Mouse (Mus musculus) heart, postnatal 10 days (tissue): Measurements from ENCODE around the gene Mctp2. TPM values are rescaled to one million over a fixed set of nuclear protein-coding genes. Genes with fewer than 3 reads are reported as not detected.
"Not testable (repeated sequence)": the region's sequence is repeated elsewhere in the genome, so short reads cannot be mapped to it uniquely, and the experiment has no call there.

Experiments
- DNase-seq, 2 experiments: peaks; one replicate each; pipeline ENCODE4 v3.0.0; 2021
- intact Hi-C: fragments of 180-260 bp; cut with DNase I; formaldehyde crosslinking; loops from one replicate; pipeline ENCODE4 v1.15.1; 2025
- total RNA-seq, 2 experiments: library from RNA; stranded (reverse); gene quantifications; 2 replicates each; pipeline ENCODE4 v1.2.3; 2021

Gene Mctp2
- total RNA-seq, 2 experiments from 2014 or later, result 0.26 to 0.42 TPM

- DNase-seq, result no peak
- intact Hi-C loops, result no loop called here
Observed at GRCm38 (mm10) chr7:72275513-72275912, 30.9 kb downstream of the Mctp2 start.

DNA sequence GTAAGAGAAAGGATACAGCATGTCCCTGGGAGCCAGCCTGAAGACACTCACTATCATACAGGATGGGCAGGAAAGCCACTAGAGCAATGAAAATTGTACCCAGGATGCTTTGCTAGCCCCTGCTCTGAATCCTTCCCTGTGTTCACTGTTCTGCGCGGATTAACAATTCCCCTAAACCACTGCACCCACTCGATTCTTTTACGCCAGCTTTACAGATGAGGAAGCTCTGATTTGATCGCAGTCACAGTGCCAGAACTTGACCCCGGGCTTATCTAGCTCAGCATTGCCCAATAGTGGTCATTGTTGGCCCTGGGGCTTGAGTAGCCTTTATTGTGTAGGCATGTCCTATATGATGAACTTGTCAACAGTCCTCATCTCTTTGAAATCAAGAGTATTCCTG is 34.9 kb downstream of the Mctp2 start:
- DNase-seq, result no peak
- intact Hi-C loops, result no loop called here

GRCm38 (mm10) chr7:72269994-72270393 is 36.4 kb downstream of the Mctp2 start:
- no peak for DNase-seq
- intact Hi-C loops, result no loop called here

DNA sequence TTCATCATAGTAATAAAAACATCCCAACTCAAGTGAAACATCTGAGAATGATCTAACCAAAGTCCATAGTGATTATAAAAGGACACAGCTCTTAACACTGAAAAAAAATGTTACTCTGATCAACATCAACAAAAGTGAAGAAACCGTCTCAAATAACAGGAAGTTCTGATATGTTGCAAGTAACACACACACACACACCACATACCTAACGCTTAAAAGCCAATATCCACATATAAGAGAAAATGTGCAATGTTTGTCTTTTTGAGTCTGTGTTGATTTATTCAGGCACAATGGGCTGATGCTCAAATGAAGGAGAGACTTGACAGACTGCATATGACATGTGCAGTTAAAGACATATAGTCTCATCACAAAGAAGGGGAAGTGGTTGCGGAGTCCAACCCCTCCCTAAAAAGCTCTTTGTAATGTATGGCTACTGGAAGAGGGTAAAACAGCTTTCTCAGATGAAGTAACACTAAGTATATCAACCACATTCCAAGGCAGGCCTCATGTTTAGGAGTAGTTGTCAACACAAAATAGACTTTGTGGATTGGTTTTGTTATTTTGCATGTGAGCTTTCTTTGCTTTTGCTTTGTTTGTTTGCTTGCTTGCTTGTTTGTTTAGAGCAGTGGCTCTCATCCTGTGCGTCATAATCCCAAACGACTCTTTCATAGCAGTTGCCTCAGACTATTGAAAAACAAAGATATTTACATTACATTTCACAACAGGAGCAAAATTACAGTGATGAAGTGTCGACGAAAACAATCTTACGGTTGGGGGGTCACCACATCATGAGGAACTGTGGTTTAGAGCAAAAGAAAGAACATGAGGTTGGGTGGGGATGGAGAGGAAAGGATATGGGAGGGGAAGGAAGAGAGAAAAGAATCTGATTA is 45.4 kb downstream of the Mctp2 start:
- intact Hi-C loops, result no loop called here
- DNase-seq, result no peak

DNA sequence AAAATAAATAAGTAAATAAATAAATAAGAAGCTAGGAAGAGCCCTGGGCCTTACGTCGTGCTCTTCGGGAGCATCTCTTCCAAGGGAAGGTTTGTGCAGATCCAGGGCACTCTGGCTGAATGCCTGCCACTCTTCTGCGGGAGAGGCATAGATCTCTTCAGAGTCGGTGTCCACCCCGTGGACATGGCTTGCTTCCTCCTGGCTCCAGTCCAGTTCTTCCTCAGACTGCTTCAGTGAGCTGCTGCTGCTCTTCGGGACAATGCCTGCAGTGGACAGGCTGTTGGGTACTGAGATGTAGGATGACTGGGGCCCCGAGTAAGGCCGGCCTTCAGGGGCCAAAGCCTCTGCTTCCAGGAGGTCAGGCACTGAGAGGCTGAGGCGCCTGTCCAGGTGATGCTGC is 47.4 kb downstream of the Mctp2 start:
- DNase-seq, result no peak
- intact Hi-C loops, result no loop called here

DNA sequence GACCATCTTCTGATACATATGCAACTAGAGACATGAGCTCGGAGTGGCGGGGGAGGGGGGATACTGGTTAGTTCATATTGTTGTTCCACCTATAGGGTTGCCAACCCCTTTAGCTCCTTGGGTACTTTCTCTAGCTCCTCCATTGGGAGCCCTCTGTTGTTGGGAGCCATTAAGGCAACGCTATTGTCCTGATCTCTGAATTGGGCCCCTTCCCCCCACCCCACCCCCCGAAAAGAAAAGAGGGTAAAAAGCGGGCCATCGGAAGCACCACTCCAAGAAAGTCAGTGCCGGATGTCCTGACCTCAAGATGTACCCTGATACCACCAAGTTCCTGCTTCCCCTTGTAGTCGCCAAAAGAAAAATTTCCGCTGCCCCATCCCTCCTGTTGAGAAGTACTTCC is 56.1 kb downstream of the Mctp2 start:
- DNase-seq, intact Hi-C loops: not testable (repeated sequence)

- intact Hi-C loops, result no loop called here
- DNase-seq, result no peak
Observed at GRCm38 (mm10) chr7:72241269-72241668, 65.1 kb downstream of the Mctp2 start.

DNA sequence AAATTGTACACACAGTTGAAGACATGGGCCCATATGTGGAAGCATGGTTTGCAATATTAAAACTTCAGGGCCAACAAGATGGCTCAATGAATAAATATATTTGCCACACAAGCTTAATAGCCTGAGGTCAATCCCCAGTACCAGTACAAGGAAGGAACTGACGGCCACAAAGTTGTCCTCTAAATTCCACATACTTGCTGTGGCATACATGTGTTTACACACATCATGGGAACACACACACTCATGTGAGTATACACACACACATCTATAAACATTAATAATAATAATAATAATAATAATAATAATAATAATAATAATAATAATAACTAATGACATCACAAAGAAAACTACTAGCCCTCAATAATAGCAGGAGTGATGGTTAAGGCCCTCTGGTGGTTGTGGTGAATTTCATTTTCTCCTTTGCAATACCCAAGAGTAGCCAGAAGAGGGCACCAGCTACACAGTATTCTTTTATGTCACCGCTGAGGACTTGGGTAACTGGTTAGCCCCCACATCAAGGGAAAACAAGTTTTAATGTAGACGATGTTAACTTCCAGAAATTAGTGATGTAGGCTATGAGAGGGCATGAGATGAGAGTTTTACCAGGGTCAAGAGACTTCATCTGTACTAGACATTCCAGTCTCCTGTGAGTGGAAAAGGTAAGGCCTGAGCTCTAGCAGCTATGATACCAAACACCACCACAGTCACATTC is 66.5 kb downstream of the Mctp2 start:
- DNase-seq, result peak; percentile 44 to 63
- intact Hi-C loops, result loop anchor here (1.0 to 10.0 kb wide), 2 partner anchors 122 to 375 kb away; no protein-coding TSS in a partner anchor

DNA sequence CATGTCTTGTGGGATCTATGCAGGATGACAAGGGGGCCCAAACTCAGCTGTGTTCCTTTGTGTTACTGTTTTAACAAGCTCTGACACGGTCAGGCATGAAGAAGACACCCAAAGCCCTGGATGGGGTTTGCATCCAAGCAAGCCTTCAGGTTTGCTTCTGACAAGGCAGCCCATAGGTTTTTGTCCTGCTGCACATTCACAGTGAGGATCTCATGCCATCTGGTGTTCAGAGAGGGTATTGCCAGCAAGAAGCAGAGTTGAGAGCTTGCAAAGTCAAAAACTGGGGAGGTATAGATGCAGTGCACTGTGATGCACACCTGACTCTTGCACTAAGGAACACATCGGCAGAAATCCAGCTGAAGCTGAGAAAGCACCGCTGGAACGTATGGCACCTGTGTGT is 67.8 kb downstream of the Mctp2 start:
- peak; percentile 66 to 78 for DNase-seq
- intact Hi-C loops, result loop anchor here (10.0 kb wide), 1 partner anchor 374 kb away; no protein-coding TSS in a partner anchor

GRCm38 (mm10) chr7:72234433-72234998 is 71.9 kb downstream of the Mctp2 start:
- intact Hi-C loops, result loop anchor here (10.0 kb wide), 1 partner anchor 370 kb away; no protein-coding TSS in a partner anchor
- no peak for DNase-seq

DNA sequence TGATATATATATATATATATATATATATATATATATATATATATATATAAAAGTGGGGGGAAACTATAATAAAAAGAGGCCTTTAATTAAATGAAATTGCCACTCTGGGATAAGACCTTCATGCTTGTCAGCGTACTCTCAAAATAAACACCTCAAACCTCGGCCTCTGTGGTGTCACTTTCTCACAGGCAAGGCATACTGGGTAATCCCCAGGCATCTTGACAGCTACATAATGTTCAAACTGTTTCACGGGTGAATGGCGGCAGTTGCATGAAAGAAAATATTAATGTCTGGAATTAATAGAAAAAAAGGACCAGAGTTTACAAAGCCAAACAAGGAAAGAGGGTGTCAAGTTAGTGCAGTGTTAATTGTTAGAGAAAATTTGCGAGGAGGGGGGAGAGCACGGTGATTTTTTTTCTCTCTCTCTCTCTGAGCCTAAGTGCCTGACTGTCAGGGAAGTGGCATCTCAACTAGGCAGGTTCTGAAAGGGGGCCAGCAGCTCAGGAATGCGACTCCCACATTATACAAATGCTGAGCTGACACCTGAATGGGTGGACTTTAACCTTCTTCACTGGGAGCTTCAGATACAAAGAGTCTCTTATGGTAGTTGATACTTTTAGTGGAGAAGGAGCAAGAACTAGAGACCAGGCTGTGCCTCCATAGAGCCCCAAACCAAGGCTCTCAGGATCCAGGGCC is 75.1 kb downstream of the Mctp2 start:
- intact Hi-C loops, result loop anchor here (10.0 kb wide), 1 partner anchor 367 kb away; no protein-coding TSS in a partner anchor

DNA sequence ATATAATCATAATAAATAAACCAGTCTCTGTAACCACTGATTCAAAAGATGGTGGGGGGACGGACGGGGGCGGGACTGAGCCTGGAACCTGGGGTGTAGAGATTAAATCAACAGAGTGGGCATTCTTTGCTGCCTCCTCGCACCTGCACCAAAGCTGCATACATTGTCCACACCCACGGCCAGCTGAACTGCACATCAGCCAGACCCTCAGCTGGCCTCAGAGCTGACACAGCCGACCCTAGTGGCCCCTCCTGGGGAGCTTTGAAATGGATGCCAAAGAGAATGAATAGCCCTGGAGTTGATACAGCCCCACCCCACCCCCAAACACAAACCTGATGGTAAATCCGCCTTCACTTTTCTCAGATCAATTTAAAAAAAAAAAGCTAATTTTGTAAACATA is 76.5 kb downstream of the Mctp2 start:
- intact Hi-C loops, result loop anchor here (10.0 kb wide), 1 partner anchor 365 kb away; no protein-coding TSS in a partner anchor
- DNase-seq, result no peak

More for the DNA sequence above, 75.1 kb downstream of the Mctp2 start:
- DNase-seq, result no peak

- DNase-seq, result no peak
- intact Hi-C loops, result no loop called here
Observed at GRCm38 (mm10) chr7:72223558-72223957, 82.8 kb downstream of the Mctp2 start.

GRCm38 (mm10) chr7:72222532-72222931 is 83.9 kb downstream of the Mctp2 start:
- intact Hi-C loops, result no loop called here
- no peak for DNase-seq

DNA sequence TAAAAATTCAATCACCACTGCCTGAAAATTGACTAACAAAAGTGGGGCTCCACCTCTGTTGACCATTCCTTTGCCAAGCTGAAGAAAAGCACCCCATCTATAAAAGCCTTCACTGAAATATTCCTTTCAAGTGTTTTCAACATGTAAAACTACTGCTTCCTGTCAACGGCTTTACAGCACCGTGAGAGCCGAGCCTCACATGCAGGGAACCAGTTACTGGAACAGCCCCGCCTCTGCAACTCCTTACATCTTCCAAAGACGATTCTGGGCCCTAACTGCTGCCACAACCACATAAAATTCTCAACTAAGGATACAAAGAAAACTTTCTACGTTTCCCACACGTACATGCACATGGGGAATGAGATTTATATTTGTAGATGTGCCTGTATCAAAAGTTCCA is 88.4 kb downstream of the Mctp2 start:
- no peak for DNase-seq
- intact Hi-C loops, result no loop called here

DNA sequence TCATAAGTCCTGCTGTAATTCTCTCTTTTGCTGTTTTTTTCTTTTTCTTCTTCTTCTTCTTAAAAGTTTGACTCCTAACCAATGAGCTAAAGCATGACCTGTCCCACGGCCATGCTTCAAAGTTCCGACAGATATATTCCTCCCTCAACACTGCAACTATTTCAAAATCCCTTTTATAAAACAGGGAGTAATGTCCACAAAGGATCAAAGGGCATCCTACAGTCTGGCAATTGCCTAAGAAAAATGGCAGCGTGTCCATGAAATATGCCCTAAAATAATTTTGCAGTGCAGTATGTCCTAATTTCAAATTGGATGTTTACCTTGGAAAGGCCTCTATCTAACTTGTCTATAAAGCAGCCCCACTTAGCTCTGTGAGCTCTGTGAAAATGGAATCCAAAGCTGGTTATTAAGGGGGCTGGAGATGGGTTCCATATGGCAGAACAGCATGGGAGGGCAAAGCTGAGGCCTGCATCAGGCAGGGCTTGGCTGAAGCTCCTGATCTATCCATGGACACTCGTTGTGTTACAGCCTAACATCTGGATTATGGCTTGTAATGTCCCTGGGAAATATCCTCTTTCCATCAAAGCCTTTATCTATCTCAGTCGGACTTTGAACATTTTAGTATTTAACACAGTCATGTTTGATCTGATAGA is 90.7 kb downstream of the Mctp2 start:
- no peak for DNase-seq
- intact Hi-C loops, result no loop called here

DNA sequence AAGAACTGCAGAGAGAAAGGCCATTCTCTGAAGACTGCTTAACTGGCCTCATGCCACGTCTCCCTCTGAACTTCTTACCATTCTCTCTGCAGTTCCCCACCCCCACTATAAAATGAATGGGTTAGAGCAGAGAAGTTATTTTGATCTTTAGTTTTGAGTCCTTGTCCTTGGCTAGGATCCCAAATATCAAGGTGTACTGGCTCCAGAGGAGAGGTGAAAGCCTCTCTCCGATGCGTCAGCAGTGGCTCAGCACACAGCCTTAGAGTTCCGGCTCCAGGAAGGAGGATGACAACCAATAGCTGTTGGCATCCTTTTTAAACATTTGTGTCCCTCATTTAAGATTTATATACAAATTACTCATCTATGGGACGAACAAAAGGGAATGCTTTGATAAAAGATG is 96.2 kb downstream of the Mctp2 start:
- intact Hi-C loops, result no loop called here
- DNase-seq, result no peak

- intact Hi-C loops, result no loop called here
- DNase-seq, result no peak
Observed at GRCm38 (mm10) chr7:72209296-72209695, 97.1 kb downstream of the Mctp2 start.

GRCm38 (mm10) chr7:72206841-72207240 is 99.6 kb downstream of the Mctp2 start:
- no peak for DNase-seq
- intact Hi-C loops, result no loop called here

DNA sequence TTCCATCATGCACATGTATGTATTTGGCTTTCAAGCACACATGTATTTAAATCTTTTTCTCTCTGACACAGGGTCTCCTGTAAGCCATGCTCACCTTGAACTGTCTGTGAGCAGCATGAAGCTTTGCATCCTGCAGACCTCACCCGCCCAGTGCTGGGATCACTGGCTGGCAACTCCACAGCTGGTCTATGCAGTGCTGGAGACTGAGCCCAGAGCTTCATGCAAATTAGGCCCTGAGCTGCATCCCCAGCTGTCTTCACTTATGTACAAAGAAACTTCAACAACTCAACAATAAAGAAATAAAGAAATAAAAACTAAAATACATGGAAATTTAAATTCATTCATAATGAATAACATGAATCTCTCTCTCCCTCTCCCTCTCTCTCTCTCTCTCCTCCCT is 110.7 kb downstream of the Mctp2 start:
- intact Hi-C loops, result no loop called here
- no peak for DNase-seq
